Mouse (Mus musculus) kidney, adult 9 months (tissue): ENCODE measurements around the gene Dlx3.

ENCODE experiments used
- DNase-seq: peaks from one replicate; pipeline ENCODE4 v3.0.0; 2022

Gene Dlx3

DNA sequence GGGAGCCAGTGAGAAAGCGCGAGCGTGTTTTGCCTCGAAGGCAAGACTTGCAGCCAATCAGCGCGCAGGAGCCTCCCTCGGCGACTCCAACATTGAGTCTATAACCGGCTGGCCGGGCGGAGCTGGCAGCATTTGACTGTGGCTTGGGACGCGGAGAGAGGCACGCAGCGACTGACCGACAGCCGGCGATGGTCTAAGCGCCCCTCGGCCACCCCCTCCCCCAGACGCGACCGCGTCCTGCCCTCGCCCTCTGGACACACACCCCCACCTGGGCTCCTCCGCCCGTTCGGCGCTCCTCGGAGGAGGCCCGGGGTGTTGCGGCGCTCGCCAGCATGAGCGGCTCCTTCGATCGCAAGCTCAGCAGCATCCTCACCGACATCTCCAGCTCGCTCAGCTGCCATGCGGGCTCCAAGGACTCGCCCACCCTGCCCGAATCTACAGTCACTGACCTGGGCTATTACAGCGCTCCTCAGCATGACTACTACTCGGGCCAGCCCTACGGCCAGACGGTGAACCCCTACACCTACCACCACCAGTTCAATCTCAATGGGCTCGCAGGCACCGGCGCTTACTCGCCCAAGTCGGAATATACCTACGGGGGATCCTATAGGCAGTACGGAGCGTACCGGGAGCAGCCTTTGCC, at the start of gene Dlx3:
TSS of gene Dlx3 (plus strand) at position 130 of the 643 bp plus-strand sequence.
- DNase-seq = no peak

DNA sequence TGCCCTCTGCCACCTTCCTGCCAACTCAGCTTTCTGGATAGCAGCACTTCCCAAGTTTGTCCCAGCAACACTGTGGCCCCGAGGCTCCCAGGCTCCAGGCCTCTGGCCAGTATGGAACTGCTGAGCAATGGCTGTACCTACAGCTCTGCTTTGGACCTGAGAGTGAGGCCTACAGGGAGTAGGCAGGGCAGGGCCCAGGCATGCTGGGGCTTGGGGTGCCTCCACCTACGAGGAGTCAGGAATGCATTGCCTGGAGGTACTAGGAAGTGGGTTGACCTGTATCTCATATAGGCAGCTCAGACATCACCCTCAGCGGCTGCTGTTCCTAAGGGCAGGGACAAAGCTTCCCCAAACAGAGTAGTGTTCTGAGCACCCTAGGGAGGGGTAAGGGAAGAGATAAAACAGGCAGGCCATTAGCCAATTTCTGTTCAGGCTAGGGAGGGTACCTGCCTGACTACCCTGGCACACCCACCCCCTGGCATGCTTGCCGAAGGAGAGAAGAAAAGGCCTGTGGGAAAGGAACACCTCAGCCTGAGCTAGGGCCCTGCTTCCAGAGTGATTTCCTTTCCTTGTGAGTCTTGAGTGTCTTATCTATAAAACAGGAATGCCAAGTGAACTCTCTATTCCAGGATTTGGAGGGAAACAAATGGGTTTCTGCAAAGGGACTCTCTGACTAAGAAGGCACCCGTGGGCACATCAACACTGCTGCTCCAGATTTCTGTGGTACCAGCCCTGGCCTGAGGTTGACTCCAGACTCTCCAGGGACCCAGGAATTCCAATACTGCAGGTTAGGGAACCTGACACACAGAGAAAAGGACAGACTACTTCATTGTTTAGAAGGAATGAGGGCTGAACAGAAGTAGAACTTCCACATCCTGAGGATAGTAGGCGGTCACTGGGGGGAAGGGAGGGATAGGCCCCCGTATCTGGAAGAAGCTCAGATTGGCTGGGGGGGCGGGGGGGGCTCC, 49.5 kb upstream of the Dlx3 start:
- DNase-seq = no peak

DNA sequence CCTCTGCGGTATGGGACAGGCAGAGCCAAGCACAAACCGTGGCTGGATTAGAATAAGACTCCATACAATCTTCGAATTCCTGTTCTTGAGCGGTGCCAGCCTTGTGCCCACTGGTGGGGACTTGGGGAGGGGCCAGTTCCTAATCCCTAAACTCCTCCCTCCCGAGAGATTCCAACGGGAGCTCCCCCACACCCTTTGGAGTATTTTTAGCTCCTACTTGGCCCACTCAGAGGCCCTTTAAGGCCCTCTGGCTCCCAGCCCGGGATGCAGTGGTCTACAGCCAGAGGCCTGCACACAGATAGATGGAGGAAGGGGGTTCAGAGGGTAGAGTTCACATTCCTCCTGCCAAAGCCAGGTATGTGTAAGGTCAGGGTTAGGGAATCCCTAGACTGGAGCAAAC, 48.7 kb upstream of the Dlx3 start:
- no peak for DNase-seq

DNA sequence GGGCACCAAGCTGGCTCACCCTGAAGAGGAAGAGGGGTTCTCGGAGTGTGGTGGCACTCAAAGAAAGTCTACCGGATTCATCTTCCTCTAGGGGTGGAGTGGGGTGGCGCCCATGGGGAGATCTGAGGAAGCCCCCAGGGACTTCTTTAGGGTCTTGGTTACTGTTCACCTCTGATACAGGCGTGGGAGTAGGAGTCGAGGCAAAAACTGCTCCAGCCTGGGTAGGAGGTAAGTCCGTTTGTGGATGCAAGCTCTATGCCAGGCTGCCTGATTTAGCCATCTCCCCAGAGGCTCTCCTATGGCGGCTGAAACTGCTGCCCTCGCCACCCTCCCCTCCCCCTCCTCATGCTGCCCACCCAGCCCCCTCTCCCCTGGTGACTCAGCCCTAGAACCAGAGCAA, 47.8 kb upstream of the Dlx3 start:
- no peak for DNase-seq

DNA sequence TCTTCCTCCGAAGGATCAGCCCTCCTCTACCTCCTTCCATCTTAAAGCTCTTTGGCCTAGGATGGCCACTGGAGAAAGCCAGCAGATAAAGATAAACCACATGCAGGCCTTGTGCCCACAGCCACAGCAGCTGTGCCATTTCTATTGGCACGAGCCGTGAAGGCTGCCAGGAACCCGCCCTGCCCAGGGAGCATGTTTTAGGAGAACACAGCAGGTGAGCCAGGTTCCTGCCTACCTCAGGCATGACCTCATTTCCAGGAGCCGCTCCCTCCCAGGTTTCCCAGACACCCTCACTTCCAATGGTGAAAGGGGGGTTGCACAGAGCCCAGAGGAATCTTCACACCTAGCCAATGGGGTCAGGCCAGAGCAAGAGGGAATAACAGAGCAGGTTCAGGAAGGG, 47.1 kb upstream of the Dlx3 start:
- peak; percentile 65 for DNase-seq

DNA sequence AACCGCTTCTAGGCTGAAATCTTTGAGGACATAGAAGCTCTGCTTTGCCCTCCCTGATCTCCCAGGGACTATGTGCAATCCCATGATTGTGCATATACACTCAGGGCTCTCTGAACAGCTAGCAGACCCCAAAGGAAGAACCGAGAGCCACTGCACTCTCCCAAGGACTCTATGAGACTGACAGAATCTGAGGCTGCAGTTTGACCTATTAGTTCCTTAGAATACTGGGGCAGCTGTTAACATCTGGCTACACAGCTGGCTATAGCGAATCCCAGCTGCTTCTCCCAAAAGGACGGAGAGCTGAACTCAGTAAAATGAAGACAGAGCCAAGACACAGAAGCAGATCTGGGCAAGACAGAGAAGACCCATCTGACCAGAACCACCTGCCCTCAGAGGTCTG, 46.1 kb upstream of the Dlx3 start:
- no peak for DNase-seq

DNA sequence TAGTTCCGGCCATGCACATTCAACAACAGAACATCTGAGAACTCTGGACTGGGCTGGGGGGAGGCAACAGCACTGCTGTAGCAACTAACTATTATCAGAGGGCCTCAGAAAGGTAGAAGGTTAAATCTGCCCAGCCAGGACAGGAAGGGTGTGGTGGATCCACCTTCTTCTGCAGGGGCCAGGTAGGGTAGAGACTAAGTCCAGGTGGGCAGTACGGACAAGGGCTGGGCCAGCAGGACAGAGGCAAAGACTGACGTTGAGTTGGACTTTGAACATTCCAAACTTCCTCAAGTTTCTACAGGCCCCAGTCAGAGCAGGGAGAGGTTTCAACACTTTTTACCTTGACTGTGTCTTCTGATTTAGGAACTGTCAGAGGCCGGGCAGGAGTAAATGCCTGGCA, 45.2 kb upstream of the Dlx3 start:
- DNase-seq = peak; percentile 51

DNA sequence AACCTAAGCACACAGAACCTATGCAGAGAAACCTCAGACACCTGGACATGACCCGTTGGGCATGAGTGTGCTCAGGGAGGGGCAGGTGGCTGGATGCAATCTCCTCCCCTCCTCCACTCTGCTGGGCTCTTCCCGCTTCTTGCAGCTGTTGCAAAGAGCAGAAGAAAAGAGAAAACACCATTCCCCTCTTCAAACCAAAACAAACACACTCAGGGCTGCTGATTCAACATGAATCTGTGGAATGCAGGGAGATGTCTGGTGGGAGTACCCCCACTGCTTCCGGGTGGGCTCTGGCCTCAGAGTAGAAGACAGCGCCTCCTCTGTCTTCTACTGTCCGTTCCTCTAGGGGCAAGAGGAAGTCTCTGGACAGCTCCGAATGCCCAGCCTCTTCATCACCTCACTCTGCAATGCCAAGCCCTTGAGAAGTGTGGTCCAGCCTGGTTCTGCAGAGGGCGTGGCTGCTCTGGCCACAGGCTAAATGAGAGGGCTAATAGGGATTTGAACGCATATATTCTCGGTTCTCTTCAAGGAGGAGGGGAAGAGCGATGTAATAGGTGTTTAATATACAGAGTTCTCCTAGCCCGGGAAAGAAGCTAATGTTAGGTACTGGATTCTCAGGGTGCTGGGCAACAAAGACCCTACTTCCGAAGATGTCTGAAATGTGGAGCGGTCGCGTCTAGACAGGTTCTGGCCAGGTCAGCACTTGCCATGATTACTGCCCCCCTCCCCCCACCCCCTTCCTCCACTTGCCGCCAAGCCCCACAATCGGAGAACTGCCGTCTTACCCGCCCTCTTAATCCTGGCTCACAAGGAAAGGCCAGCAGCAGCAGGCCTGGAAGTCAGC, 44.5 kb upstream of the Dlx3 start:
- no peak for DNase-seq

DNA sequence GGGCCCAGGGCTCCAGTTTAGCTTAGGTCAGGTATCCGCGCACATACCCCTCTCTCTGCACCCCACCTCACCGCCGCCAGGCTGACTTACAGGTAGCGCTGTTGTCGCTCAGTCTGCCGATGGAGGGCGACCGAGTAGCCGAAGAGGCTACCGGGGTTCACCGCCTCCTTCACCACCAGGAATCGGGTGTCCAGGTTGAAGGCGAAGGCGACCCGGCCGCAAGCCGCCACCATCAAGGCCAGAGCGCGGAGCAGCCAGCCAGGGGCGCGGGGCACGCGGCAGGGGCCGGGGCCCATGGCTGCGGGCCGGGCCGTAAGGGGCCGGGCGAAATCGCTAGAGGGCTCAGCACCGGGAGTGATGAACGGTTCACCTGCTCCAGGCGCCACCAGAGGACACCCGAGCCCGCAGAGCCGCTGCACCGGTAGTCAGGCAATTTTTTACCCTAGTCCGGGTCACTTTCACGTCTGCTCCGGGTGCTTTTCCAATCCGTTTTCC, 43.8 kb upstream of the Dlx3 start:
- DNase-seq = peak; percentile 70

DNA sequence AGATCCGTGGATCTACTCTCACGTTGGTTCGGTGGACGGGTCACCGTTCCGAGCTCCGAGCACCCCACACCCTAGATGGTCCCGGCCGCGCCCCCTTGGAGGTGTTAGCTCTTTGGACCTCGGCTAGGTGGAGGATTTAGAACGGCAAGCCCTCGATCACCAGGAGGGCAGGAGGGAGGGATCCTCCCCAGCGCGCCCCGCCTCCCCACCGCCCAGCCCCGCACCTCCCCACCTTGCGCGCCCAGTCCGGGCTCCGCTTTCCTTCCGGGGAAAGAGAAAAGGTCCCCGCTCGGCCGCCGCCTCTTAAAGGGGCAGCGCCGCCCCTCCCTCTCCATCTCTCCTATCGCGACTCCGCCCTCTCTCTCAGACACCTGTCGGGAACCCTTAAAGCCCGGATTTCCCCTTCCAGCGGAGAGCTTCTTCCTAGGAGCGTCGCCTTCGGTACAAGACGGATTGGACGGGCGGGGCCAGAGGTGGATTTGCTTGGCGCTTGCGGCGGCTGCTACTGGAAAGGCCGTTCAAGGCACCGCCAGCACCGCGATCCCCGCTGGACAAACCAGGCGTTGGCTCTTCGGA, 43.3 kb upstream of the Dlx3 start, which contains the start of gene Itga3:
TSS of gene Itga3 (minus strand) at position 266 of the 576 bp plus-strand sequence.
- peak; percentile 87 for DNase-seq

DNA sequence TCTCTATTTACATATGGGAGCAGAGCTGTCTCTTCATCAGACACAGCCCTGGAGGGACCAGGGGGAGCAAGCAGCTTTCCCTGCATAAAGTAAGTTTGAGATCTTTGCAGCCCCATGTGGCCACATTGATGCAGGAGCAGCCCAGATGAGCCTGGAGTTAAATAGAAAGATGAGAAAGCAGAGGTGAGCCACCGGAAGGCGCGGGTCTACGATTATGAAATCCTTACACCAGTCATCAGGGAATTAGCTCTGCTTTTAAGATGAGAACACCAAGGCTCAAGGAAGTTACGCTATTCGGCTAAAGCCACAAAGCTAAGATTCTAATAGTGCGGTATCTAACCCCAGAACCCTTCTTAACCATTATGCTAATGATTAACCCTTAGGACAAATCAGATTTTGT, 42.0 kb upstream of the Dlx3 start:
- DNase-seq = no peak

DNA sequence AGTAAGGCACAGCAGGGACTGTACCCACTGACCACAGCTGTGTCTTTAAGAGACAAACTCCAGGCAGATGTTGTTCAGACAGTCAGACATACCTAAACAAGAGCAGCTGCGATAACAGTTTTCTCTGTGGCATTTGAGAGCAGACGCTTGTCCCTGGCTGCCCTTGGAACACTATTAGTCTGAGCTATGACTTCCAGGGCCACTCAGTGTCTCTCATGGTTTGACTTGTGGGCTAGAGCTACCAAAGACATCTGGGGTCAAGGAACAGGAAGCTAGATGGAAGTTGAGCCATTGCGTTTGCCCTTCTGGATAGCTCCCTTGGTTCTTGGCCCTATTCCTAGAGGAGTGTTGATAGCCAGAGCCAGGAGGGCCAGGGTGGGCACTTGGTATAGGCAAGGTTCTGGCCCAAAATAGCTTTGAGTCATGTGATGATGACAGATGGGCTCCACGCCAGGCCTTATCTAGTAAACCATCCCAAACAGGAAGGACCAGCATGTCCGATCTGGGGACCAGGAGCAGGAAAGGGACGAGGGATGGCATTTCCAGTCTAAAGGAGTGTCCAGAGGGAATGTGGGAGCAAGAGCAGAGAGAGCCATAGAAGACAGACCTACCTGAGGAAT, 40.6 kb upstream of the Dlx3 start:
- peak; percentile 79 for DNase-seq

DNA sequence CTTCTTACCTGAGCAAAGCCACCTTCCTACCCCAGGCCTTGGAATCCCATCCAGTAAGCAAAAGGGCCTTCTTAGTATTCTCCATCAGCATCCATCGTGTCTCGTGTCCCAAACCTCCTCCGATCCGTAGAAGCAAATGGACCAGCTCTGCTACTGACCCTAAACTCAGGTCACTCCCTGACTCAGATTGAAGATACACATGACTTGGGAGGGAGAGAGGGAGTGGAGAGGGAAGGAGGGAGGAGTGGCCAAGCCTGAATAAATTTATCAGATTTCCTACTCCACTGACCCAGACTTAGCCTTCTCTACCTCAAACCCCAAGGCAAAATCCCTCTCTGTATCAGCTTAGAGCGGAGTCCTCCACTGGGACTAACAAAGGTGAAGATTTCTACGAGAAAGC, 39.1 kb upstream of the Dlx3 start:
- no peak for DNase-seq

DNA sequence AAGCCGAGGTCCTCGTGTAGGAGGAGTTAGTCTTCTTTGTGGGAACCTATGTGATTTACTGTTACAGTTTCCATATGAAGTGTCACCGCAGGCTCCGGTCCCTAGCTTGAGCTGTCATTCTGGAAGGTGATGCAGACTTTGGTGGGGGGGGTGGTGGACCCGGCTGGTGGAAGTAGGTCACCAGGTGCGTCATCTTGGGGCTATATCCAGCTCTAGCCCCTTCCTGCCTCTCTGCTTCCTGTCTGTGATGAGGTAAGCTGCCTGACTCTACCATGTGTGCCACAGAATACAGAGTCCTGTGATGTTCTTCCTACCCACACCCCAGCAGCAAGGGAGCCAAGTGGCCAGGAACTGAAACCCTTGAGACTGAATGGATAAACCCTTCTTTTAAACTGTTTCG, 37.0 kb upstream of the Dlx3 start:
- DNase-seq = no peak

DNA sequence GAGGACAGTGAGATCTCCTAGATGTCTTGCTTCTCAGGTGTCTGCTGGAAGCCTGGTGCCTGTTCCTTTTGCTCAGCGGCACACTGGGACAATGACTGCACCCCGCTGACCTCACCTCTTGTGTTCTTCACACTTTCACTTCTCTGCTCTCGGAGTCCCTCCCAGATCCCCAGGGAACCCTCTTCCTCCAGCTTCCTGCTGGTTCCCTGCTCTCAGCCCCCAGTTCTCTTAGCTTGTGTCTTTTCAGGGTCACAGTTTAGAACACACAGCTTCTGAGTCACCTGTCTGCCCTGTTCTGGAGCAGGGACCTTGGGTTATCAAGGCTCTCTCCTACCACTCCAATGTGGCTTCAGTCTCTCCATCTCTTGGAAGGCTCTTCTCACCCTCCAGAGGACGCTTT, 35.7 kb upstream of the Dlx3 start:
- no peak for DNase-seq

DNA sequence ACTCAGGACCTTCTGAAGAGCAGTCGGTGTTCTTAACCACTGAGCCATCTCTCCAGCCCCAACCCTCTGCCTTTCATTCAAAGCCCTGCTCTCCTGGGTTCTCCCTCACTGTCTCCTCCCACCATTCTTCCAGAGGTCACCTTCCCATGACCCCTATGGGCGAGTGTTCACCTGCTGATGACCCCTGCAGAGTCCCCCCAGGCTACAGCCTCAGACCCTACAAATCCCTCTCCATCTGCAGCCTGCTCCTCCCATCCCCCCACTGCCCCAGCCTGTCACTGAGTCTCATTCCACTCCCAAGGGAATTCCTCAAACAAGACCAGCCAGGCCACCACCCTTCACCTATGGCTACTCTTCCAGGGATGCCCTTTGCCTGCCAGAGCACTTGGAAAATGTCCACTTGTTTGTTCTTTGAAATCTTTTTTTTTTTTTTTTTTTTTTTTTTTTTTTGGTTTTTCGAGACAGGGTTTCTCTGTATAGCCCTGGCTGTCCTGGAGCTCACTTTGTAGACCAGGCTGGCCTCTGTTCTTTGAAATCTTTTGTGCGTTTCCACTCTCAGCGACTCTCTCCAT, 35.0 kb upstream of the Dlx3 start:
- DNase-seq = no peak

DNA sequence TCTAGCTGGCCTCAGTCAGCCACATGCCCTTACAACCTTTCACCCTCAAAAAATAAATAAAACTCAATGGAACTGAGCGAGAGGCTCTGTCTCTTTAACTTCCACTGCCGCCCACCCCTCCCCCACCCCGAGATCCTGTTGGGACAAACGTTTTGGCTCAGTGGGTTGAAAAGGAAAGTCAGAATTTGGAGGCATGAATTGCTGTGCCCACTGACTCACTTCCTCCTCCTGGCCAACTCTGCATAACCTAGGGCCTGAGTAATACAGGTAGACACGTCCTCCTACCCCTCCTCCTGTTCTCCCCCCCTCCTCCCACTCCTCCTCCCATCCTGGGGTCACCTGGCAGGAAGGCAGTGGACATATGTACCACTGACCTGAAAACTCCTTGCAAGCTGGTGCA, 34.2 kb upstream of the Dlx3 start:
- DNase-seq = no peak

DNA sequence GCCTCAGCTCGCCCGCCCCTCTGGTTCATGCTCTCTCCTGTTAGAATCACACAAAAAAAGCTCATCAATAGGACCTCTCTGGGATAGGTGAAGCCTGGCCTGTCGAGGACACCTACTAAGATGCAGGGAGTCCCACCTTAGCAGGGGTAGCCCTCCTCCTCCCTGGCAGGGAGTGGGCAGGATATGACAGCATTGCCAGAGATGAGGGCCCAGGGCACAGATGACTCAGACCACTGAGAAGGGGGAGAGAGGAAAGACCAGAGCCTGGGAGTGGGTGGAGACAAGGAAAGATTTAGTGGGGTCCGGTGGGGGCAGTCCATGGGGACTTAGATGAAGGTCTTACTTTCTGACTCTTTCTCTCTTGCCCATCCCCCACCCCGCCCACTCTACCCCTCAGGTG, 33.7 kb upstream of the Dlx3 start:
- DNase-seq = no peak

DNA sequence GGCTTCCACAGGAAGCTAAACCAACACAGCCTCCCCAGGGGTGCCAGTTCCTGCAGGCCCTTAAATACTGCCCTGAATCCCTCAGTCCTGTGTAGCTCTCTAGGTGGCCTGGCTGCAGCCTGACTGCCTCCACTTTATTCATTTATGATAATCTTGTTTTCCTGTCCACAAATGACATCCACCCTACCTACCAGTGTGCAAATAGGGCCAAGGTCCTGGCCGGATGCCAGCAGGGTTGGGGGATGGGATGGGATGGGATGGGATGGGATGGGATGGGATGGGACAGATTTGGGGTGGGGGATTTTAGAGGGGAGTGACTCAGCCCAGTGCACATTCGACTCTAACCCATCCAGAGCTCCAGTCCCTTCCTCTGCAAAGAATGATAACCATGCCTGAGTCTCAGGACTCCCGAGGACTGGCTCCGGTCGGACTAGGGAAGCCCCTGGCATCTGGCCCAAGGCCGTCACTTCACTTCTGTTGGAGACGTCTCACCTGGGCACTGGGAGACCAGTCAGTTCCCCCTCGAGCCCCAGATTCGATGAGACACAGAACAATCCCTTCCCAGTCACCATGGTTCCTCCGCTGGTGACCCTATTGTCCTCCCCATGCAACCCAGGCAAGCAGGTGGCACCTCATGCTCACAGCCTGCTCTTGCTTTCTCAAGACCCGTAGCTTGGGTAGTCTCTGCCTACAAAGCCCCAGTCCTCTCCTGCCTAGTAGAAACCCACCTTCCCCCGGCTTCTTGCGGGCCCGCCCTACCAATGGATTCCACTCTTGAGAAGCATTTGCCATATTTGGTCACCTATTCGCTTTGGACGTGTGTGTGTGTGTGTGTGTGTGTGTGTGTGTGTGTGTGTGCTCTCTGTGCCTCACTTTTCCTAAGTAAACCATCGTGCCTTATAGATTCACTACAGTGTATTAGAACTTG, 32.4 kb upstream of the Dlx3 start:
- DNase-seq = no peak

DNA sequence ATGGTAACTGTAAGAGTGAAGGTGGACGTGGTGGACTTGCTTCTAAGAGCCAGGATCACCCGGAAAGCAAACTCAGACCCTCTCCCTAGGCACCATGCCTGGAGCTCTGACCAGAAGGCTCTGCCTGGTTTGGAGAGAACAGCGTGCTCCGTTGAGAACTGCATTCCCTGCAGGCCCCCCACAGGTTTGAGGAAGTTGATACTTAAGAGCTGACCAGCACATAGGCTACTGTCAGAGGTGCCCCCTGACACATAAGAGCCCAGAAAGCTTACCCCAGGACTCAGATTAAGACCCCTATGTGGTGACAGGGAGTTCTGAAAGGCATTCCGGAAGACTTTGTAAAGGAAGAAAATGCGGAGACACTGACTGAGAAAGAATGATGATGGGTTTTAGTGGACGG, 31.6 kb upstream of the Dlx3 start:
- DNase-seq = no peak
